8 mouse cellular contexts compared by ENCODE assay signal in the genomic region with DNA sequence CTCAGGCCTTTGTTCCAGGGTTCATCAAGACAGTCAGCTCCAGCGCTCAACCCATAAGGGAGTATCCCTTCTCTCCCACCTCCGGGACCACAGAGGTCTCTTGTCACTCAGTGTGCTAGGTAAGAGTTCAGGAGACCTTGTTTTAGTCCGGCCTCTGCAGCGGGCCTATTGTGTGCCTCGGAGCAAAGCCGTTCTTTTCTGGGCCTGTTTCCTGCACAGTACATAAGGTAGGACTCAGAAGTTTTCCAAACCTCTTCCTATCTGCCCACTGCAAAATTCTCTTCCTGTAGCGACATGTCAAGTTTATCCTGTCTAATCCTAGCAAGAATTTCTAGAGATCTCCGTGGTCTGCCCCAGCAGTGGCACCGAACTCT. TPM values are rescaled to one million over a fixed set of nuclear protein-coding genes. Genes with fewer than 3 reads are reported as not detected.
A peak's percentile ranks its signal among the peaks of the same experiment; 100 is the strongest.
DNase-seq lines count a peak whose midpoint lies in the region; ATAC-seq and TF ChIP-seq lines count a peak whose summit lies in the region.

No protein-coding gene starts in this region.

- no peak for TF ChIP-seq EP300 in MEL (IDR thresholded peaks at IDR 0.05; ENCODE audit: low read depth in 1 of 2, low read length in 2 of 2)

- peak overlapping the region; percentile 89 for H3K4me2 ChIP-seq in neural tube, embryonic 13.5 days

- peak; percentile 51 for DNase-seq in kidney, postnatal 10 days
- no peak for DNase-seq in kidney, adult 8-10 months
- no peak for DNase-seq in MEL (ENCODE audit: low read depth, low spot score)
- DNase-seq in limb, embryonic 10.5 days (ENCODE audit: low spot score) = peak; percentile 57
- no peak for DNase-seq in adrenal gland, adult 8-10 months
- DNase-seq in adipocyte (ENCODE audit: low spot score) = no peak

- WGBS in limb, embryonic 10.5 days = 30% methylated on average over 9 of the region's 9 CpGs
- 13% methylated on average over 9 of the region's 9 CpGs for WGBS in neural tube, embryonic 13.5 days

- H3K36me3 ChIP-seq in MEL (ENCODE audit: control insufficient read depth in 1 of 2, insufficient read depth in 2 of 2, low read length in 2 of 2) = peaks cover 6 to 10% of the 10 kb centered on the region in 2 experiments
- peaks cover 41% of the 10 kb centered on the region for H3K36me3 ChIP-seq in limb, embryonic 10.5 days
- peaks cover 32% of the 10 kb centered on the region for H3K36me3 ChIP-seq in neural tube, embryonic 13.5 days

- peak; percentile 25 for ATAC-seq in erythroid progenitor cell, adult 5-6 weeks (replicated peaks; ENCODE audit: low FRiP score, poor library complexity, severe bottlenecking)
- peak; percentile 51 for ATAC-seq in neural tube, embryonic 13.5 days (ENCODE audit: low read depth)

- peak overlapping the region; percentile 83 for H3K27ac ChIP-seq in MEL (ENCODE audit: control insufficient read depth, low read depth, low read length)
- H3K27ac ChIP-seq in limb, embryonic 10.5 days = peak overlapping the region; percentile 94
- peak overlapping the region; percentile 96 for H3K27ac ChIP-seq in neural tube, embryonic 13.5 days (replicated peaks)

- peak overlapping the region; percentile 89 for H3K9ac ChIP-seq in MEL (ENCODE audit: control insufficient read depth, low read depth, low read length, poor library complexity, severe bottlenecking)
- peak overlapping the region; percentile 81 for H3K9ac ChIP-seq in neural tube, embryonic 13.5 days

- no peaks in the 10 kb centered on the region for H3K9me3 ChIP-seq in MEL (replicated peaks; ENCODE audit: insufficient read depth, low read length)
- no peaks in the 10 kb centered on the region for H3K9me3 ChIP-seq in limb, embryonic 10.5 days (replicated peaks)
- H3K9me3 ChIP-seq in neural tube, embryonic 13.5 days = no peaks in the 10 kb centered on the region

- peak overlapping the region; percentile 68 to 81 for H3K4me3 ChIP-seq in MEL (ENCODE audit: control insufficient read depth in 1 of 2, insufficient read depth in 1 of 2, low read depth in 2 of 2, low read length in 2 of 2)
- H3K4me3 ChIP-seq in limb, embryonic 10.5 days = peak overlapping the region; percentile 71
- H3K4me3 ChIP-seq in neural tube, embryonic 13.5 days = peak overlapping the region; percentile 66

- H3K4me1 ChIP-seq in MEL (ENCODE audit: control insufficient read depth in 1 of 2, insufficient read depth in 2 of 2, low read length in 2 of 2) = peaks cover 0 to 3% of the 10 kb centered on the region in 2 experiments; a peak in 2 of 4 replicates
- peaks cover 39% of the 10 kb centered on the region for H3K4me1 ChIP-seq in limb, embryonic 10.5 days
- peaks cover 29% of the 10 kb centered on the region for H3K4me1 ChIP-seq in neural tube, embryonic 13.5 days (replicated peaks)

- H3K79me2 ChIP-seq in MEL (ENCODE audit: control insufficient read depth, insufficient read depth, low read length, poor library complexity) = peaks cover 21% of the 10 kb centered on the region

- no peak; a peak in 1 of 6 replicates for TF ChIP-seq CTCF in MEL (IDR thresholded peaks at IDR 0.05 in 2 of 3, conservative IDR thresholded peaks at IDR 0.05 in 1 of 3; ENCODE audit: control insufficient read depth in 1 of 3, insufficient read depth in 1 of 3, low read depth in 2 of 3, low read length in 3 of 3, poor library complexity in 1 of 3, severe bottlenecking in 1 of 3)

- no peak for TF ChIP-seq RAD21 in MEL (IDR thresholded peaks at IDR 0.05; ENCODE audit: low read depth, low read length)

- TF ChIP-seq POLR2A in MEL (IDR thresholded peaks at IDR 0.05; ENCODE audit: control insufficient read depth in 1 of 2, insufficient read depth in 1 of 2, low read depth in 1 of 2, low read length in 2 of 2, poor library complexity in 1 of 2) = no peak; a peak in 1 of 4 replicates

- H3K27me3 ChIP-seq in MEL (ENCODE audit: control insufficient read depth in 1 of 2, insufficient read depth in 2 of 2, low read length in 2 of 2) = no peaks in the 10 kb centered on the region
- no peaks in the 10 kb centered on the region for H3K27me3 ChIP-seq in limb, embryonic 10.5 days (ENCODE audit: low read depth, poor library complexity, severe bottlenecking)
- H3K27me3 ChIP-seq in neural tube, embryonic 13.5 days = no peaks in the 10 kb centered on the region

TF ChIP-seq in MEL, 35 proteins besides CTCF, POLR2A, EP300 and RAD21:
- TF ChIP-seq ZKSCAN1 (IDR thresholded peaks at IDR 0.05; ENCODE audit: low read depth, low read length) (0 out of 2 replicates have a peak, but pooled peaks have one; percentile 52), ELF1 (IDR thresholded peaks at IDR 0.05; ENCODE audit: low read depth, low read length) (0 out of 2 replicates have a peak, but pooled peaks have one; percentile 2), POLR2AphosphoS5 (IDR thresholded peaks at IDR 0.05; ENCODE audit: borderline replicate concordance, low read depth, low read length) (no peak)

RNA-seq across cellular contexts. Expression of gene Phykpl, which starts 0.5 kb away (rescaled TPM):
- total RNA-seq in MEL (2012; rRNA removed) = 17.2 and 22.7 TPM in 2 replicates
- 10 to 100 TPM in 1 of 2 experiments, not detected in 1; 23.0 TPM for polyA plus RNA-seq in MEL (2012; ENCODE audit: insufficient read depth in 1 of 2, insufficient read length in 2 of 2, low read depth in 1 of 2, low replicate concordance in 2 of 2, missing spikeins in 1 of 2)
- total RNA-seq in erythroid progenitor cell, adult 5-6 weeks (2015; ENCODE audit: low replicate concordance) = 3.6 and 17.2 TPM in 2 replicates
- 6.5 and 10.4 TPM in 2 replicates for total RNA-seq in erythroid progenitor cell, adult 5-6 weeks (2017; ENCODE audit: low replicate concordance)
- 15.6 and 16.1 TPM in 2 replicates for polyA plus RNA-seq in limb, embryonic 10.5 days (2016; fragmentation: Nextera tagmentation; extraction: Ambion mirVana)
- polyA plus RNA-seq in neural tube, embryonic 13.5 days (2015; fragmentation: Nextera tagmentation; extraction: Ambion mirVana) = 9.9 and 10.2 TPM in 2 replicates
- total RNA-seq in adrenal gland, adult 8-10 months (2022) = 10 to 100 TPM; 27.2 to 39.4 (median 33.3) TPM

RNA-seq across cellular contexts. Expression of gene Hnrnpab, which starts 22.6 kb away (rescaled TPM):
- 894 and 908 TPM in 2 replicates for total RNA-seq in MEL (2012; rRNA removed)
- polyA plus RNA-seq in MEL (2012; ENCODE audit: insufficient read depth in 1 of 2, insufficient read length in 2 of 2, low read depth in 1 of 2, low replicate concordance in 2 of 2, missing spikeins in 1 of 2) = 1,000 to 10,000 TPM in 1 of 2 experiments, 100 to 1,000 TPM in 1; 184 to 1,104 TPM
- 250 and 265 TPM in 2 replicates for total RNA-seq in erythroid progenitor cell, adult 5-6 weeks (2015; ENCODE audit: low replicate concordance)
- total RNA-seq in erythroid progenitor cell, adult 5-6 weeks (2017; ENCODE audit: low replicate concordance) = 313 and 505 TPM in 2 replicates
- 723 and 764 TPM in 2 replicates for polyA plus RNA-seq in limb, embryonic 10.5 days (2016; fragmentation: Nextera tagmentation; extraction: Ambion mirVana)
- polyA plus RNA-seq in neural tube, embryonic 13.5 days (2015; fragmentation: Nextera tagmentation; extraction: Ambion mirVana) = 421 and 434 TPM in 2 replicates
- total RNA-seq in adrenal gland, adult 8-10 months (2022) = 100 to 1,000 TPM; 219 to 321 (median 266) TPM

RNA-seq across cellular contexts. Expression of gene Nhp2, which starts 35.5 kb away (rescaled TPM):
- 588 and 649 TPM in 2 replicates for total RNA-seq in MEL (2012; rRNA removed)
- 1,000 to 10,000 TPM in 1 of 2 experiments, 100 to 1,000 TPM in 1; 739 to 6,489 TPM for polyA plus RNA-seq in MEL (2012; ENCODE audit: insufficient read depth in 1 of 2, insufficient read length in 2 of 2, low read depth in 1 of 2, low replicate concordance in 2 of 2, missing spikeins in 1 of 2)
- total RNA-seq in erythroid progenitor cell, adult 5-6 weeks (2015; ENCODE audit: low replicate concordance) = 15.9 and 23.1 TPM in 2 replicates
- 12.3 and 14.8 TPM in 2 replicates for total RNA-seq in erythroid progenitor cell, adult 5-6 weeks (2017; ENCODE audit: low replicate concordance)
- polyA plus RNA-seq in limb, embryonic 10.5 days (2016; fragmentation: Nextera tagmentation; extraction: Ambion mirVana) = 230 and 312 TPM in 2 replicates
- 96.4 and 106 TPM in 2 replicates for polyA plus RNA-seq in neural tube, embryonic 13.5 days (2015; fragmentation: Nextera tagmentation; extraction: Ambion mirVana)
- 10 to 100 TPM; 52.2 to 75.1 (median 56.2) TPM for total RNA-seq in adrenal gland, adult 8-10 months (2022)

RNA-seq across cellular contexts. Expression of gene Rmnd5b, which starts 51.7 kb away (rescaled TPM):
- 52.5 and 55.1 TPM in 2 replicates for total RNA-seq in MEL (2012; rRNA removed)
- 10 to 100 TPM in 1 of 2 experiments, not detected in 1; 63.0 TPM for polyA plus RNA-seq in MEL (2012; ENCODE audit: insufficient read depth in 1 of 2, insufficient read length in 2 of 2, low read depth in 1 of 2, low replicate concordance in 2 of 2, missing spikeins in 1 of 2)
- total RNA-seq in erythroid progenitor cell, adult 5-6 weeks (2015; ENCODE audit: low replicate concordance) = 8.6 and 10.5 TPM in 2 replicates
- total RNA-seq in erythroid progenitor cell, adult 5-6 weeks (2017; ENCODE audit: low replicate concordance) = 2.1 and 14.6 TPM in 2 replicates
- polyA plus RNA-seq in limb, embryonic 10.5 days (2016; fragmentation: Nextera tagmentation; extraction: Ambion mirVana) = 37.1 and 42.1 TPM in 2 replicates
- polyA plus RNA-seq in neural tube, embryonic 13.5 days (2015; fragmentation: Nextera tagmentation; extraction: Ambion mirVana) = 71.8 and 74.5 TPM in 2 replicates
- total RNA-seq in adrenal gland, adult 8-10 months (2022) = 10 to 100 TPM; 42.4 to 60.2 (median 51.6) TPM

Comparison
In these comparisons a context has a peak if more than half of its experiments do, and no peak if none do; other contexts are left out.
1. DNase-seq: peak in kidney, postnatal 10 days (single experiment) and limb, embryonic 10.5 days (single experiment); none in kidney, adult 8-10 months (0 of 2), MEL (single experiment), adrenal gland, adult 8-10 months (single experiment) and adipocyte (single experiment).
2. Peak in every context shown above with its lines, with median percentiles within 50 percentile points of each other: H3K27ac ChIP-seq and H3K4me3 ChIP-seq.